Mouse (Mus musculus) layer of hippocampus, postnatal 14 days (tissue): ENCODE data around the gene Mbnl1. TPM values are rescaled to one million over a fixed set of nuclear protein-coding genes. Genes with fewer than 3 reads are reported as not detected.

ENCODE experiments used
- DNase-seq, 2 experiments: peaks; one replicate each; pipeline ENCODE4 v3.0.0; 2021 to 2022; ENCODE audit warnings: low spot score in 2 of 2, mixed read lengths in 1 of 2
- total RNA-seq, 2 experiments: library from RNA; stranded (reverse); gene quantifications; 2 replicates each; pipeline ENCODE4 v1.2.3; 2021

The Mbnl1 gene
- total RNA-seq, 2 experiments from 2014 or later, result 111 to 113 TPM

DNA sequence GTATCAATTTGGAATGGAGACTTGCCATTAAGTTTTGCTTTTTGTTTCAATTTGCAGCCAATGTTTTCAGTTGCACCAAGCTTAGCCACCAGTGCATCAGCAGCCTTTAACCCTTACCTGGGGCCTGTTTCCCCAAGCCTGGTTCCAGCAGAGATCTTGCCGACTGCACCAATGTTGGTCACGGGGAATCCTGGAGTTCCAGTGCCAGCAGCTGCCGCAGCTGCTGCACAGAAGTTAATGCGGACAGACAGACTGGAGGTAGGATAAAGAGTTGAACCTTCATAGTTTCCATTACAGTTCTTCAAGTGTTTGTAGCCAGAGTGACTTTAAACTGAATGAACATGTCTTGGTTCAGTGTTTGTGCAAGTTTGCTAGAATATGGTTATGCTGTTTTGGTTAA, 131.0 kb downstream of the Mbnl1 start:
- DNase-seq, result no peak

DNA sequence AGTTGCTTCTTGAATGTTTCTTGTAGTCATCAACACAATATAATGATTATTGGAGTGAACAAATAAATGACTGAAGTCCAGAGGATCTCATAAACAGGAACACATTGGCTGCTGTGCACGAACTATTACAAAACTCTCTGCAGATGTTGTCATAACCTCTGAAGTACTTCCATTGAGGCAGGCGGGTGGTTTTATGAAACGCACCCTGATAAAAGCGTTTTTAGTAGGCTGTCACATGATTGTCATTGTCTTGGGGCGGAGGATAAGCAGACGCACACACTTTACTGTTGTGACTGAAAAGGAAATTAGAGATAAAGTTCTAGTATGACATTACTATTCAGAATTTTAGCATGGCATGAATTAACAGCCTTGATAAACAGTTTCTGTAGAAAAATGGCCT, 131.6 kb downstream of the Mbnl1 start:
- no peak for DNase-seq

DNA sequence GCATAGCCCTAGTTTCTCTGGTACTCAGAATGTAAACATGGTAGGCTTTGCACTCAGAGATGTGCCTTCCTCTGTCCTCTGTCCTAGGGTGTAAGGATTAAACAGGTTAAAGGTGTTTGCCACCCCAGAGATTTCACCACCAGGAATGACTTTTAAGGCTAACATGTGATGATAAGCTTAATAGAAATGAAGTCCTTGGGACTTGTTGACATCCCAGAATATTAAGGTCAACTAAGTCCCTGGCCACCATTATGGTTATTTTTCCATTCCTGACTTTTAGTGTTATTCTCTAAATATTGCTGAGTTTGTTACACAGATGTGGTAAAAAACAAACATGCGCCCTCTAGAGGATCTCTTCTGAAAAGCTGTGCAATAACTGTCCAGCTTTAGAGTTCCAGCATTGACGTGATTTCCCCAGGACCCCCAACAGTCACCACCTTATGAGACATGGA, 136.3 kb downstream of the Mbnl1 start:
- peak in 1 of 2 experiments; percentile 44 for DNase-seq

DNA sequence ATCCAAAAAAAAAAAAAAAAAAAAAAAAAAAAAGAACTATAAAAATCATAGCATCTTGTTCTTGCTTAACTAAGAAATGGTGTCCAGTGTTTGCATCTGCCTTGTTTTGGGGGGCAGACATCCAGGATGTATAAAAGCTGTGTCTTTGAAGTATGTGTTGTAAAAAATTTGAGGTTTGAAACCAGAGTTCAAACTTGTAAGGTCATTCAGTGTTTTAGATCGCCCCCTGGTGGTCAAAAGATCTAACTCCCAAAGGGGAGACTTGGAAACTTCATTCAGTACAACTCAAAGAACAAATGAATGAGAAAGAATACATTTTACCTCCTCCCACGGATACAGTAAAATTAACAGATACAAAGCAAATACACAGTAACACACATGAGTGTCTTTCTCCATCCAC, 139.2 kb downstream of the Mbnl1 start:
- peak in 1 of 2 experiments; percentile 69 for DNase-seq

DNA sequence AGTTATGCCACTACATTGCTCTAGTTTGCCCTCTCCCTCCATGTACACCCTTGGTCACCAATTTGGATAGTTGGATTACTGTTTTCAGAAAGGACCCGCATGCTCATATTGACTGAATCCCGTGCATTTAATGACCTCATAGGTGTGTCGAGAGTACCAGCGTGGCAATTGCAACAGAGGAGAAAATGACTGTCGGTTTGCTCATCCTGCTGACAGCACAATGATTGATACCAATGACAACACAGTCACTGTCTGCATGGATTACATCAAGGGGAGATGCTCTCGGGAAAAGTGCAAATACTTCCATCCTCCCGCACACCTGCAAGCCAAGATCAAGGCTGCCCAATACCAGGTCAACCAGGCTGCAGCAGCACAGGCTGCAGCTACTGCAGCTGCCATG, 140.5 kb downstream of the Mbnl1 start:
- no peak for DNase-seq

DNA sequence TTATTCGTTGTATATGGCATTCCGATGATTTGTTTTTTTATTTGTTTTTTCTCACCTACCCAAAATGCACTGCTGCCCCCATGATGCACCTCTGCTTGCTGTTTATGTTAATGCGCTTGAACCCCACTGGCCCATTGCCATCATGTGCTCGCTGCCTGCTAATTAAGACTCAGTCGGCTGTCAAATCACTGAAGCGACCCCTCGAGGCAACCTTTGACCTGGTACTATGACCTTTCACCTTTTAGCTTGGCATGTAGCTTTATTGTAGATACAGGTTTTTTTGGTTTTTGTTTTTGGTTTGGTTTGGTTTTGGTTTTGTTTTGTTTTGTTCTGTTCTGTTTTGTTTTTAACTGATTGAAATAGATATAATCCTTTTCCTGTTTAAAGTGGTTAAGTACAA, 141.9 kb downstream of the Mbnl1 start:
- no peak for DNase-seq

DNA sequence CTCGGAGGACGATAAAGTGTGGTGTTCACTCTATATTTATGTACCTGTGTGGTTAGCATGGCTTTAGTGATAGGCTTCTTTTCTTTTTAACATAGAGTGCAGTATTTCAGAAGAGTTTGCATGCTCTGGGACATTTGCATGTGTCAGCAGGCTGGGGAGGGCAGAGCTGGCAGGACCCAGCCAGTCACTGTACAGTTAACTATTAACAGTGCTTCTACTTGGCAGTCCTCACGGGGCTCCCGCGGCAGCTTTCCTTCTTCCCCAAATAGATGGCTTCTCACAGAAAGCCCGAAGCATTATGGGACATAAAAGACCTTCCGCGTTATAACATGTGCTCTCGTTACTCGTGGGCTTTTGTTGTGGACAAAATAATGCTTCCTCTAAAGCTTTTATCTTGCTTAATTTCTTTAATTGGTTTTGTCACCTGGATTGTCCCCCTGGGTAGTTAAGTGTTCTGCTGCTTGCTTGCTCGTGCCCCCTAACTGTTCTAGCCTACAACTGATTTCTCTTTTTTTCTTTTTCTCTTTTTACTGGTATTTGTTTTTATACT, 142.5 kb downstream of the Mbnl1 start:
- no peak for DNase-seq

DNA sequence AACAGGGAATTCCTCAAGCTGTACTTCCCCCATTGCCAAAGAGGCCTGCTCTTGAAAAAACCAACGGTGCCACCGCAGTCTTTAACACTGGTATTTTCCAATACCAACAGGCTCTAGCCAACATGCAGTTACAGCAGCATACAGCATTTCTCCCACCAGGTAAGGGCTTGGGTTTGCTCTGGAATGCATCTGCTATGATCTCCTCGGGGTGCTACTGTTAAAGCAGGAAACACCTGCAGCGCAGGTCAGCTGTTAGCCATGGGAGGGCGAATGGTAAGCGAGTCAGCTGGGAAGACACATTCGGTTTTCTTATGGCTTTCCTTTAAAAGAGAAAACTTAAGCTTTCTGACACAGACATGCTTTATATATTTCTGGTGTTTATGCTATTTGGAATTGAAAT, 143.0 kb downstream of the Mbnl1 start:
- DNase-seq, result no peak

DNA sequence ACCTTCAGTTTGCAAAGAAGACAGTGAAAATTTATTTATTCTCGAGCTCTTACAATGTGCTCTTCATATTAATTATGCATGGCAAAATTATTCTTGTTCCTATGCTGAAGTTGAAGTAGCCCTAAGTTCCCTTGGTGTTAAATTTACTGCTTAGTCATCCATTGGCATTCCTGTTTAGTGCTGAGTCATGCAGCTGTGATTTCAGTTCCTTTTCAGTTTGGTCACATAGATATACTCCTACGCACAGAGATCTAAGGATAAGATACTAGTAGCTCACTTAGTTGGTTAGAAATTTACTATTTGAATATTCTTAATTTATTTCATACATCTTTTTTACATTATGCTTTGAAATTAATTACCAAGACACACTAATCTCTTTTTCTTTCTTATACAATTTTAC, 143.5 kb downstream of the Mbnl1 start:
- DNase-seq, result no peak

DNA sequence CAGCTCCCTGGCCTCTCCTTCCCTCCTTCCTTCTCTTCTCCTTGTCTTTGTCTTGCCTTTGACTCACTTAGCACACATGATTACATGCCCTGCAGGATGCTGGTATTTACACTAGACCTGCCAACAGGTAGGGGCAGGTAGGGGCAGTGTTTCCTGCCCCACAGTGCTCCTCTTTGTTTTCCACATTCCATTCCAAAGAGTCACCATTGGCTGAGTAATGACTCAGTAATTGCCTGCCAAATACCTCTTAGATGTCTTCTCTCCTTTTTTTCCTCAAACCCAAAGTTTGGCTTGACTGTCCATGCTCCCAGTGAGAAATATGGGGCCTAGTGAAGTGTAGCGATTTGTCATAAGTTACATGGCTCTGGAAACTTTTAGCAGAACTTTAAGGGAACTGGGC, 145.0 kb downstream of the Mbnl1 start:
- DNase-seq, result no peak

DNA sequence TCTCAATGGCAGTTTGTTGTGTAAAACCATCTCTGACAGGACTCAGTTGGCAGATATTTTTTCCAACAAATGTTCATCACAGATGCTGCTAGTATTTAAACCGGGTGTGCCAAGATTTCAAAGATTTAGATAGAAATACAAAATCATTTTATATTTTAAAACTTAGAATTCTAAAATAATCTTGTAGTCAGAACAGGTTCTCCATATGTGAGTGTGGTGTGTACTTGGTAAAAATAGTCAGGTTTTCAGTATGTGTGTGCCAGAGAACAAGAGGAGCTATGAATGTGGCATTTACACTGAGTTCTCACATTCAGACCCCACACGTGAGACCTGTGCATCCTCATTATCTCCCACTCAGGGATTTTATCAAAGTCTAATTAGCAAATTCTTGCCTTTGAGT, 147.6 kb downstream of the Mbnl1 start:
- peak in 1 of 2 experiments; percentile 81 for DNase-seq

DNA sequence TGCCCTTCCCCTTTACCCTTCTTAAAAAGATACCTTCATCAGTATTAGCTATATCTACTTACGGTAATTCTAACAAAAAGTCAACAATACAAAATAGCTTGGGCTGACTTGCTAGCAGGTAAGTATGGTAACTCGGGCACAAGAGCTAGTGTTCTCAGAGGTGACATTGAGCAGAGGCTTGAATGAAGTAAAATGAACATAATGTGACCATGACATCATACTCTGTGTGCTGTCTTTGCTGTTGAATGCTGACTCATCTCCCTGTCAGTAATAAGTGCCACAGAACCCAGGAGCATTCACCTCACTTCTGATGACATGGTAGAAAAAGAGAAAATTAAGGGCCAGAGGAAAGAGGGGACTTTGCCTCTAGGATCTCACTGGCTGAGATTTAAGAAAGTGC, 158.6 kb downstream of the Mbnl1 start:
- no peak for DNase-seq

DNA sequence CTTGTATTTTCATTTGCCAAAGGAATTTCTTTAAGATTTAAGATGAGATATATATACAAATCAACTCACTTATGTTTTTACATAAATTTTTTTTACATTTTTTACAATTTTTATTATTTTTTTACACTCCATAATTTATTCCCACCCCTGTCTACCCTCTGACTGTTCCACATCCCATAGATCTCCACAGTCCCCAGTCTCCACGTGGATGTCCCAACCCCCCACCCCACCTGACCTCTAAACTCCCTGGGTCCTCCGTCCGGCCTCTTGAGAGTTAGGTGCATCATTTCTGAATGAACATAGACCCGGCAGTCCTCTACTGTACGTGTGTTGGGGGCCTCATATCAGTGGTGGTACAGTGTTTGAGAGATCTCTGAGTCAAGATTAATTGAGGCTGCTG, 159.1 kb downstream of the Mbnl1 start:
- no peak for DNase-seq

DNA sequence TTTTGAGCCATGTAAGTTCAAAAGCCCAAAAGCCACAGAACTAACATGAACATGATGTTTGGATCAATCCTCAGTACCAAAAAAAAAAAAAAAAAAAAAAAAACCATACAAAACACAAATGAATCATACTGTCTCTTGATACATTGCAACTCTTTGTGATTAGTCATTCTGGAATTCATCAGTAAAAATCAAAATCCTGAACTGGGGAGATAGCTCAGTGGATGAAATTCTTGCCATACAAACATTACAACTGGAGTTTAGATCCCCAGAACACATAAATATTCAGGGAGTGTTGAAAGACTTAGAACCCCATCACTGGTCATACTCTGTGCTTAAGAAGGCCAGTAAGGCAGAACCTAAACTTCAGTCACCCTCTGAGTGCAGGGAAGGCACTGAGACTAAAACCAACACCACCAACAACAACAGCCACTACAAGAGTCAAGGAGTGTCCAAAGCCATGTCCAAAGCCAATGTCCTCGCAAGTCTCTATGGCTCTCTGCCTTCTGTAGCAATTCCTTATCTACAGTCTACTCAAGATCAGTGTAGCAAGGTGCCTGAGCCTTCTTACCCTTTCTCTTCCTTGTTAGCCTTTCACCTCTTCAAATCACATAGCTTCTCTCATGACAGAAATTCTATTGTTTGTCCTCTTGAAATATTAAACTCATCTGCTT, 160.3 kb downstream of the Mbnl1 start:
- DNase-seq, result no peak

DNA sequence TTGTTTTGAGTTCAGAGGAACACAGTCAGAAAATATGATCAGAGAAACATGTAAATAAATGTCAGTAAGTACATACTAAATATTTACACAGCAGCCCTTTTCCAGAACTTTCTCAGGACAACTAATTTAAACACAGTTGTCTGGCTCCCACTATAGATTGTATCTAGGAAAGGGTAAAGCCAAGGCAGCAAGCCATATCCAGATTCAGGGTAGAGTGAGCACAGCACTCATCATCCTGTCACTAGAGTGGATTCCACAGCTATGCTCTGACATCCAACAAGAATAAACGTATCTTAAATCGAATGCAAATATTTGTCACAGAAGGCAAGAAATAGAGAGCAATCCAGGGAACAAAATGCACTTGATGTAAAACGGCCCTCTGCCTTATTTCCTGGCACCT, 165.9 kb downstream of the Mbnl1 start:
- DNase-seq, result no peak

DNA sequence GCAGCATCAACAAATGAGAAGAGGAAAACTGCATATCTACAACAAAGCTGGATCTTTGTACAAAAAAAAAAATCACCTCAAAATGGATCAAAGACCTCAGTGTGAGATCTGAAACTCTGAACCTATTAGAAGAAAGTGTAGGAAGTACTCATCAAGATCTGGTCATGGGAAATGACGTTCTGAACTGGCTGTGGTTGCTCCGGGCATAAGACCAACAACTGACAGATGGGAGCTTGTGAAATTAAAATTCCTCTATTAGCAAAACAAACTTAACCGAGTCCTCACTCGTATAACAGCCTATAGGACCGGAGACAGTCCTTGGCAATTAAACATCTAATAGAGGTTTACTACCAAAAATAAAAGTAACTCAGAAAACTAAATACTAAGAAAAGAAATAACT, 166.5 kb downstream of the Mbnl1 start:
- peak in 1 of 2 experiments; percentile 31 for DNase-seq

DNA sequence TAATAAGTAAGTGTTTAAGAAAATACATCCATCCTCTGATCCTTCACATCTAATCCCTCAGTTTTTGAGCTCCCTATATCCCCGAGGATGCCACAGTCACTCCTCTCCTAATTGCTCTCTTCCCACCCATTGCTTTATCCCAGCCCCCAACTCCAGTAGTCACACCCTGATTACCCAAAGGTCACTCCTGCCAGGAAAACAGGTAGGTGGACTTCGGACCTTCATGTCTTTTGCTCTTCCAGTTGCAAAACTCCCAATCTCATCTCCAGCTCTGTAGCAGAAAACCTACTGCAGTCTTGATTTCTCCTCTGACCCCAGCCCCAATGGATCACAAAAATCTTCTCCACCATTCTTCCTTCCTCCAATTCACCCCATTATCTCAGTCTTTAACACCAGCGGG, 169.6 kb downstream of the Mbnl1 start:
- no peak for DNase-seq

DNA sequence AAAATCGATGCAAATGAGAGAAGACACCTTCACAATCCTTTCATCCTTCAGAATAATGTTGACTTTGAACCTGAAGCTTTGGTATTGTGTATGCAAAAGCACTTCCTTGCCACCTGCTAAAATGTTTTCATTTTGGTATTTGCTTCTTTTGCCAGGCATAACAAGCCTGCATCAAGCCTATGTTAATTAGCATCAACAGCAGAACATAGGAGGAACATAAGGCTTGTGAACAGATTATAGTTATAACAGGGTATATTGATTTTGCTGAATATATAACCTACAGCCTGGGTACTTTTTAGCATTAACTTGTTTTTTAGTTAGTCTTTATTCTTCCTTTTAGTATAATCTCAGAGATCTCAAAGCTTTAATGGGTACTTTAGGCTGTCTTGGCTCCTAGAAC, 172.9 kb downstream of the Mbnl1 start:
- no peak for DNase-seq

DNA sequence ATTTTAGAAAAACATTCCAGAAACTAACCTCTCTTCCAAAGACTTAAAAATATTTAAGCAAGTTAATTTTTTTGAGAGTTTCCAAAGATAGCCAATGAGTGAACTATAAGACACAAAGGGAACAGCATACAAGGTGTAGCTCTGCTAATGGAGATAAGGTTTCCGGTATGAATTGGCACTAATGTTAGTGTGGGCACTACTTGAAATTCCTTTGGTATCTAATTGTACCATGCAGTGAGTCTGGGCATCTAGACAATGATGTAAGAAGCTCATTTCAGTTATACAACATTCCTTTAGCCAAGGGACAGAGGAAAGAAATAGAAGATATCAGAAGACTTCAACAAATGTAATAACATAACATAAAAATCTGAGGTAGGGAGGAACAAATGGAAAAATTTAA, 175.7 kb downstream of the Mbnl1 start:
- DNase-seq, result no peak

DNA sequence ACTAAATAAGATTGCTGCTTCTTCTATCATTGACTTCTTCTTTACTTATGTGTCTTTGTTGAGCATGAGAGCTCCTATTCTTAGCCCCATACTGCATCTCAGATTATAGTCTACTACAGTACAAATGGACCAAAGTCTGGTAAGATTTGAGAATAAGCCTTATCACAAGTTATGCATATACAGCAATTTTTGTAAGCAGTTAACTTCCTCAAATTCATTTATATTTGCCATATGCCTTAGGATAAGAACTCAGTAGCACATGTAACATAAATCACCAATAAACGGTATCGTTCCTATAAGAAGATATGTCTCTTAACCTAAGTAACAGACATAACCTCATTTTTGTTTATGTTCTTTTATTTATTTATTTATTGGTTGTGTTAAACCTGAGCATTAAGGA, 188.1 kb downstream of the Mbnl1 start:
- no peak for DNase-seq
